Mouse (Mus musculus): Measurements from ENCODE around the gene Tmem150c. TPM values are rescaled to one million over a fixed set of nuclear protein-coding genes. Genes with fewer than 3 reads are reported as not detected.

Gene Tmem150c
- total RNA-seq, 2 experiments from 2014 or later: 4.4 to 4.8 TPM

DNA sequence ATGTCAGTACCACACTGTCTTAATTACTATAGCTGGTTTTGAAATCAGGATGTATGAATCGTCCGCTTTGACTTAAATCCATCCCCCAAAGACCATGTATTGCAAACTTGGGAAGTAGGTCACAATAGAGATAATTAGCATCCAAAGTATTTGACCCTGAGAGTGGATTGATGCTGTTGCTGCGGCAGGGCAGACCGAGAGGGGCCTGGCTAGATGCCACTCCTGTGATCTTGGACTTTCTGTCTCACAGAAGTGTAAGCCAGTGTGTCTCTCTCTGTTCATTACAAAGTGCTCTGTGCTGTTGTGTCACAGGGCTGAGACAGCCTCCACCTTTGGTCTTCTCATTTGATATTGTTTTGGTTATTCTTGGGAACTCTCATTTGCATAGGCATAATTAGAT lies 12.5 kb upstream of the Tmem150c start:
- intact Hi-C loops (cut with DNase I): no loop called here
- DNase-seq: no peak

DNA sequence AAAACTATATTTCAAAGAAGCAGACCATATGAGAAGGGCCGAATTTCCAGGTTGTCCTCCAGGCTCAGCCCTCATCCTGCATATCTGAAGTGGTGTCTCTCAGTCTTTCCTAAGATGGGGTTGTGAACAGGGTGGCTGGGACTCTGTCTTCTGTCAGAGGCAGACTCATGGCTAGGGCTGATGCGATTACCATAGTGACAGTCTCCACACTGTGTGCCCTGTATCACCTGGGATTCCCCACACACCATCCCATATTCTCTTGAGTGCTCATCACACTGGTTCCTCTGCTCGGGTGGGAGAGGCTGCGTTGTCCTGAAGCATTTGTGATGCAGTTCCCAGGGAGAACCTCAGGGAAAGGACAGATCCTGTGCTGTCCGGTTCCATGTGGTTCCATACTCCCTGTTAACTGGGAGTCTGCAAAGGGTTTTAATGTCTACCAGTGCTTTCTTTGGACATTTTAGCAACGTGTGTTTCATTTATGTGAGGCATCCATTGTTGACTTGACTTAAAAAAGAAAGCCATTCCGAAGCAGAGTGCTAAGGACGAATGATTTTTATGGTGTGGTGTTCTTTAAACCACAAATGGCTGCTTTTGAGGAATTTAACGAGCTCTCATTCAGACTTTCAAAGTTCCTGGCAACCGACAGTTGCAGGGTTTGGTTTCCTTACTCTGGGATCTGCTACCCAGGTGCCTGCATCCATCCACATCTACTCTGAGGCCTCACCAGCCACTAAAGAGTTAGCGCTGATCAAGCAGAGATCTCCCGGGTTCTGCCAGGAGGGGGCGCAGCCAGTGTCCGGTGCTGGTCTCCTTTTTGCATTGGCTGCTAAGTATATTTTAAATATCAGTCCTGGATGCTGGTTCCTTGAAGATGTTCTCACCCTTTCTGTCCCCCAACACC lies 7.2 kb upstream of the Tmem150c start:
- intact Hi-C loops (cut with DNase I): loop anchor here (2.0 to 10.0 kb wide), 3 partner anchors 74 to 138 kb away; no protein-coding TSS in a partner anchor
- DNase-seq: peak; percentile 18 to 58

DNA sequence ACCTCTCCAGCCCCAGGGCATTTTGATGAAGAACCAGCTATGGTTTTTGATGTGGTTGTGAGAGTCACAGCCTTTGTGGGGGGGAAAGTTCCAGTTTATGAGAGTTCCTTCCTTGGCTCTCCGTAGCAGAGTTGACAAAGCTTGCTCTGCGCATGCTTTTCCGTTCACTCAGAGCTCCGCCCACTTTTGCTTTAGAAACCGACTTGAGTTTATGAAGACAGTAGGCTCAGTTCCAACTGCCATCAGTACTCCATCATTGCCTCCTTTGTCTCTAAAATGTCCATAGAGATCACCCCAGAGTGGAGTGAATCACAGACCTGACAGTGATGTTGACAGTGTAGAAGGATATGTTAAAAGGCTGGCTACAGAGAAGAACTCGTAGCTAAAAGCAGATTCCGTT lies 3.8 kb upstream of the Tmem150c start:
- intact Hi-C loops (cut with DNase I): loop anchor here (10.0 kb wide), 1 partner anchor 141 kb away; no protein-coding TSS in a partner anchor
- peak; percentile 16 to 22 for DNase-seq

DNA sequence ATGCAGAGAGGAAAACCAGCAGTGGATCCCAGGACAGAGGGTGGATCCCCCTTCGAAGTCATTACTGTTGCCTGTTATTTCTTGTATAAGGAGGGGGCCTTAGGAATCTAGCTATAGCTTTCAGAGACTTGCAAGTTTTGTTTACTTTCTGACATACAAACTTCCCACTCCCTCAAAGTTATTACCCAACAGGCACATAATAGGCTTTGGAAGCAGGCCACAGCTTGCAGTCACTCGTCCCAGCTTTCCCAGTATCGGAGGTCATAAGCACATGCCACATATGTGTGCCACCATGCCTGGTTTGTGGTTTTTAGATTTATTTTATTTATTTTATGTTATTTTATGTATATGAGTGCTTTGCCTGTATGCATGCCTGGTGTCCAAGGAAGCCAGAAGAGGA lies 3.2 kb upstream of the Tmem150c start:
- DNase-seq: no peak
- intact Hi-C loops (cut with DNase I): loop anchor here (10.0 kb wide), 1 partner anchor 142 kb away; no protein-coding TSS in a partner anchor

DNA sequence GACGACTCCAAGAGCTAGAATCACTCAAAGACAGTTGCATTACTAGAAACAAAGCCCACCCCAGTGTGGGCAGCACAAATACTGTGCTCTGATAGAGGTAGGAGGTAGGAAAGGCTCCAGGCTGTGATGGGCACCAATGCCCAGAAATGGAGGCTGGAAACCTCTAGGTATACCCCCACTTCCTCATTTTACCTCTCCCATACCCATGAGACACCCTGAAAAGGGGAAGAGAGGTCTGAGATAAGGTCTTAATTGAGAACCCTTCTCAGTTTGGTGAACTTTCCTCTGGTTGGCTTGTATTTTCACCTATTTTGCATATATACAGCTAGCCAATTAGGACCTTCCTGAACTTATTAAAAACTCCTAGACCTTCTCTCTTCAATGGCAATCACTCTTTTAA lies 2.4 kb upstream of the Tmem150c start:
- no peak for DNase-seq
- intact Hi-C loops (cut with DNase I): loop anchor here (10.0 kb wide), 1 partner anchor 143 kb away; no protein-coding TSS in a partner anchor

DNA sequence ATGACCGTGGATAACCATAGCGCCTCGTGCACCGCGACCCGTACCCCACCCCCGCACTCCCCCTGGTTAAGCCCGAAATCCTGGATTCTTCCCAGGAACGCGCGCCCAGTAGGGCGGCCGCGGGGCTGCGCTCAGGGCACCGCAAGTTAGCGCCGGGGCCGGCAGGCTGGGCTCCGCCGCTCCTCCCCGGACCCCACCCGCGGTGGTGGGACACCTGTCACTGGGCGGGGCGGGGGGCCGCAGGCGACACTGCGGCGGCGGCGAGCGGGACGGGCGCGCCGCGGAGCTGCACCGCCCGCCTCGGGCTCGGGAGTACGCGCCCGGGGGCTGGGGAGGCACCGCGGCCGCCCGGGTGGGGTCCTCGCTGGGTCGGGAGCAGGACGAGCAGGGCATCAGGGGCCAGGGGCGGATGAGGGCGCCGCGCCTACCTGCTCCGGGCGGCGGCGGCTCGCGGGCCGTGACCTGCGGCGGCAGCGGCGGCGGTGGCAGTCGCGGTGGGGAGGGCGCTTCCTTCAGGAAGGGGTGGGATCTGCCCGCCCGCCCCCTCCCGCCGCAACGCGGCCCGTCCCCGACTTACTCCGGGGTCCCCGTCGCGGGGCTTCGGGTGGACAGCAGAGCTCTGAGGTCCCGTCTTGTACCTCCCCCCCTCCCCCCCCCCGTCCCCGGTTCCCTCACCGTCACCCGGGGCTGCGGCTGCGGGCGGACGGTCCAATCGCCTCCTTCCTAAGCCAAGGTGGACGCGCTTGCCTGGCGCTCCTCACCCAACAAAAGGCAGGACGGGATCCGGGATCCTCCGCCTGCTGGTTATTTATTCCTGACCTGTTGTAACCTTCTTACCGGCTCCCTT lies 594 bp downstream of the Tmem150c start:
- intact Hi-C loops (cut with DNase I): loop anchor here (2.0 kb wide), 1 partner anchor 82 kb away; no protein-coding TSS in a partner anchor
- peak; percentile 32 to 41 for DNase-seq

DNA sequence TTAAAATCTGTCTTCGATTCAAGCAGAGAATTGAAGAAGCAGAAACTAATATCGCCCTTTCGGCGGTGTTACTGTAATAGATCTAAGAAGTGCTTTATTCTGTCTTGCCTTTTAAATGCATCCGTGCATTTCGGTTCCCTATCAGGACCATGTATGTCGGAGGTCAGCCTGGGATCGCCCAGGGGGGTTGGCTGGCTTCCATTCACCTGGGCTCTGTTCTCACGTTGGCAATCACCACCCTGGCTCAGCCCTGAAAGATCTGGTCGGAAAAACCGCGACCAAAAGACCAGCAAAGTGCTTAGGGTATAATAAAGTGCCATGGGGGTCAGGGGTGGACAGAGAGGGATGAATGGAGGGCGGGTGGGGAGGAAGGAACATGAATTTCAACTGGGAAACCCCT lies 1.3 kb downstream of the Tmem150c start:
- DNase-seq: no peak
- intact Hi-C loops (cut with DNase I): loop anchor here (2.0 kb wide), 1 partner anchor 82 kb away; no protein-coding TSS in a partner anchor

DNA sequence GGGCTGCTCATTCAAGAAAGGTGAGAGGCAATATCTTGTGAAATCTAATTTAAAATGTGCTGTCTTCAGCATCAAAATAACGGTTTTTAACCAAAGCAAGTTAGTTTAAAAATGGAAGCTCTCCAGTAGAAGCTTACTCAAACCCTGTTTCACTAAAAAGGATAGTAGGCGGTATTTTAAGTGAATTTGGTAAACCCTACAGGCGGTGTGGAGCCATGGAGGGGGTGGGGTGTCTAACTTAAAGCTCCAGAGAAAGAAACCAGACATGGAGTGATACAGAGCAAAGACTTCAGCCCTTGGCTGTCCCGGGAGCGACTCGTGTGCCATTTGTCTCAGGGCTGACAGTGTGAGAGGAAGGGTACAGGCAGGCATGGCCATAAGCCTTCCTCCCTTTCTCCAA lies 4.0 kb downstream of the Tmem150c start:
- DNase-seq: no peak
- intact Hi-C loops (cut with DNase I): no loop called here

DNA sequence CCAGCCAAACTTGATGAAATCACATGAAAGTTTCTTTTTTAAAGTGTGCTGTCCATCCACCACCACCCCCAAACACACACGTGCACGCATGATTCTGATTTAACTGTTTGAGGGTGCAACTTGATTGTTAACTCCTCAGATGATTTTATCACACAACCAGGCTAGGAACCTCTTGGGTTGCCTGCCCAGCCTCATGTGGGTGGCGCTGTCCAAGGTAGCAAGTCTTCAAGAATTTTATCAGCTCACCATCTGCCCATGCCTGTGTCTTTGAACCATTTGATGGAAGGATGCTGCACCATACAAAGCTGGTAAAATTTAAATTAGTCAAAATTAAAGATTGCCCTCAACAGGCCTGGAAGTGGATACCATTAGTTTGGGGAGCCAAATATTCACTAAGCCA lies 9.6 kb downstream of the Tmem150c start:
- DNase-seq: no peak
- intact Hi-C loops (cut with DNase I): no loop called here

DNA sequence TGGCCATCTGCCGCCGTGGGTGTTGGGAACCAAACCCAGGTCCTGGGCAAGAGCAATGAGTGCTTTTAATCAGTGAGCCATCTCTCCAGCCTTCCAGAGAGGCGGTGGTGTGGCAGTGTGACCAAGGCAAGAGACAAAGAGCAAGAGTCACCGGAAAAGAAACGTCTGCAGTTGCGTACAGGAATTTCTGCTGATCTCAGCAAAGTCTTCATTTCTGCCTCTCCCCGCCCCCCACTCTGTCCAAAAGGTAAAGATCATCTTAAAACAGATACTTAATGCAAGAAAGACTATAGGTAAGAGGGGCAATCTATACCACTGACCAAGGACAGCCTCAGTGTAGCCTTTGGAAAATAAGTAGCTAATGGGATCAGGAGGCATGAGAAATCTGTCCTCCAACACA lies 14.8 kb downstream of the Tmem150c start:
- DNase-seq: no peak
- intact Hi-C loops (cut with DNase I): no loop called here

DNA sequence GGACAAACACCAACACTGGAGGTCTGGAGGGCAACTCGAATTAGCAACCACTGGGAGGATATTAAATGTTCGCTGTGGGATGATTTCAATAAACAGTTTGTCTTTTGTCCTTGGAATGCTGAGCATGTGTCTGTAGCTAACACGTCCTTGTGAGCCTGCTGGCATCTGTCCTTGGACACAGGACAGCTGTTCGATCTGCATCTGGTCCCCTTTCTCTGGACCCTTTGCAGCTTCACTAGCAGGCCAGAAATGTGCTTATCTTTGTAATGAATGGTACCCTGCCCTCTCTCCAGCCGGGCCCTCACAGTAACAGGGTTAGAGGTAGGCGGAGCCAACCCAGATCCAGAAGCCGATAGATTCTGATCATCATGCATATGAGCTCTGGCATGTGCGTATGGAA lies 32.3 kb downstream of the Tmem150c start:
- intact Hi-C loops (cut with DNase I): no loop called here
- no peak for DNase-seq

DNA sequence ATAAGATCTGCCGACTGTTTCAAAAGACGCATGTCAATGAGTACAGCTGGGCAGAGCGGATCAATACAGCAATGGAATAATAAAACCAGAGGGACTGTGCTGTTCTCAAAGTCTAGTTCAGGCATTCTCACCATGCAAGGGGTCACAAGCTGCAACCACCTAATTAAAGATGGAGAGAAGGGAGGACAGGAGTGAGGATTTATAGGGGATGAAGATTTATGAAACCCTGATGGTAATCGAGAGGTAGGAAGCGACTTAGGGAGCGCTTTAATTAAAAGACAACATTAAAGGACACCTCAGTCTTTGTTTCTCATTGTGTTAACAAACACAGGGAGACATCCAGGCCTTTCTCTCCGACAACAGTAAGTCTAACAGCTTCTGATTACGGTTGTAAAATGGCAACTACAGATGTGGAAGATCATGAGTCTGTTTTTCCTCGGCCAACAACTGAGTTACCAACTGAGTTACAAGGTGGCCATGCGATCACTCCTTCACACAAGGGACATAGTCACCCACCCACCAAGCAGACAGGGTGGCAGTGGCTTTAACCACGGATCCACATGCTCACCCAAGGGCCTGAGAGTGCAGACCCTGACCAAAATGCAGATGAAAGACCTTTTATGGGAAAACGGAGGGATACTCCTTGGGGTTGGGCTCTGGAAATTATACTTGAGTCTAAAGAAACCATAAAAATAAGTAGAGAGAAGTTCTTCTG lies 34.0 kb downstream of the Tmem150c start:
- DNase-seq: no peak
- intact Hi-C loops (cut with DNase I): no loop called here

DNA sequence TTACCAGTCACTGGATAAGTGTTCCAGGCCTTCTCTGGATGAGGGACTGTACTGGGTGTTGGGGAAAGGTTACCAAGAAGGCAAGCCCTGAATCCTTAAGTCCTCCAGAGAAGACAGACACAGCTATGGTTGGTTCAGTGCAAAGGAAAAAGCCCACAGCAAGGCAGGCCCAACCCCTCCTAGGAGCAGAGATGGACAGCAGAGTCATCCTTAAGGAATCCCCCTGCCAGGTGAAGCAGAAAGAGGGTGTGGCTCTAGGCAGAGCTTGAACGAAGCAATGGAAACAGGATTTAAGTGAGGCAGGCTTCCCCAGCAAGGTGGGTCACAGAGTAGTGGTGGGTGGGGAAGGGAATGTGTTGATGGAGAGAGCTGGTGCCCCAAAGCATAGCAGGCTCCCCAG lies 35.1 kb downstream of the Tmem150c start:
- DNase-seq: no peak
- intact Hi-C loops (cut with DNase I): no loop called here

DNA sequence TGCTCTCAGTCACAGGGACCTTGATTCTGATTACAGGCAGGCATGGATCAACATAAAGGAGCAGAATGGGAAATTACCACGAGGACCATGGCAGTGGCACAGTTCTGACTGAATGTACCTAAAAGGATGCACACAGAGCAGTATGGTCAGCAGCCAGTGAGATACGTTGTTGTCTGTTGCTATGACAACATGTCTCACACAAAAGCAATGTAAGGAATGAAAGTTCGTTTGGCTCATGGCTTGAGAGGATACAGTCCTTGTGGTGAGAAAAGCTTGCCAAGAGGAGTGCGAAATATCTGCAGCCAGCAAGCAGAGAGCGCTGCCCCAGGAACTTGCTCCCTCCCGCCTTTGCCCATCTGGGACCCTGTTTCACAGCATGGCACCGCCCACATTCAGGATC lies 36.3 kb downstream of the Tmem150c start:
- no peak for DNase-seq

DNA sequence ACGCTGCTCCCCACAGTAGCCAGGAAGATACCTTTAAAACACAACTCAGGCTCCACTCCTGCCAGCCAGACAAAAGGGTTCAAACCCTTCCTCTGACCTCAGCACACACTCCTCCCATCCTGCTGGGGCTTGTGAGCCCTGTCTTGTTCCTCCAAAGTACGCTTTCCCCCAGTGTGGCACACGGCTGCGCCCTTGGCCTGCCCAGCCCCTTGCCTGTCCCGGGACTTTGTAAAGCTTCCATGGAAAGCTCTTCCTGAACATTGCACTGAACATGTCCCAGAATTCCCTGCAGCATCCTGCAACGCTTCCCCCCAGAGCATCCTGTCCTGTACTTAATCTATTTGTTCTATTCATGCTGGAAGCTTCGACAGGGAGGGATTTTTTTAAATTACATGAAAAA lies 38.4 kb downstream of the Tmem150c start:
- no peak for DNase-seq
- intact Hi-C loops (cut with DNase I): no loop called here

More for the DNA sequence above, 36.3 kb downstream of the Tmem150c start:
- intact Hi-C loops (cut with DNase I): no loop called here

DNA sequence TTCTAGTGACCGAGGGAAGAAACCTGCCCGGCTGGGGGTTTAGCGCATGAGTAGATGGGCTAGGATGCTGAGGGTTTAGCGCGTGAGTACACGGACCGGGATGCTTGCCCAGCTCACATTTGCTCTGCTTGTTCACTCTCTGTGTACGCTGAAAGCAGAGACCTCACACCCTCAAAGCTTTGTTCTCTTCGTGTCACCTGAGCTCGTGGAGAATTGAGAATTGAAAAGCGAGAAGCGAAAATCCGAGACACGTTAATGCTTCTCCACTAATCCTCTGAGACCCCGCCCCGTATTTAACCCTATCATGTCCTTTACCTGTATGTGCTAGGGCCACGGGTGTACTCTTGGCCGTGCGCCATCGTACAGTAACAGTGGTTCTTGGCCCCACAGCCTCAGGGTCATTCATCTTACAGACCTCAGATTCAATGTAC lies 38.9 kb downstream of the Tmem150c start:
- intact Hi-C loops (cut with DNase I): no loop called here
- DNase-seq: no peak

DNA sequence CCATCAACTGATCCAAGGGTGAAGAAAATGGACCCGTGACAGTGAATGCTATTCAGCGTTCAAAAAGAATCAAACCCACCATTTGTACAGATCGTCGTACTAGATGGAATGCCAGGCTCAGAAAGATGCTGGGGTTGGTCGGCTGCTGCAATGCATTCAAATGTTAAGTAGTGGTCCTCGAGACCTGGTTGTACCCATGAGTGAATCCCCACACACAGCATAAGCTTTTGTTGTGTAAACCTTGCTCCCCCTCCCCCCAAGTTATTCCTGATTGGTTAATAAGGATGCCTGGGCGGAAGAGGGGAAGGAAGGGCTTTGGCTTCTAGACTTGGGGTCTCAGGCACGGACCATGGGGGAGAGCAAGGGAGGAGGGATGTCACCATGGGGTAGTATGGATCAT lies 40.3 kb downstream of the Tmem150c start:
- intact Hi-C loops (cut with DNase I): no loop called here
- no peak for DNase-seq

DNA sequence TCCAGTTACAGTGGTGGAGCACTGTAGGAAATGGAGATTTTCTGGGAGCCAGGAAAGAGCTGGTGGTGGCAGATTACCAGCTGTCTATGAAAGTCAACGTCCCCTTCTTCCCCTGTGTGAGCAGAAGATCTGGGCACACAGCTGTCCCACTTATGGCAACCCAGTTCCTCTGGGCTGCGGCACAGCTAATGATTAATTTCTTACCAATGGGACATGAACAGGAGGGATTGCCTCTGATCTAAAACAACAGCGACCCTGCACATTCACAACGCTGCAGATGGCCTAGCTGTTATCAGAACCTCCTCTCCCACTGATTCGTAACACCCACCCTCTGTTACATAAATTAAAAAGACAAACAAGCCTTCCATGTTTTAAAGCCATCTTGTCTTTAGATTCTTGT lies 46.2 kb downstream of the Tmem150c start:
- intact Hi-C loops (cut with DNase I): no loop called here
- DNase-seq: no peak

DNA sequence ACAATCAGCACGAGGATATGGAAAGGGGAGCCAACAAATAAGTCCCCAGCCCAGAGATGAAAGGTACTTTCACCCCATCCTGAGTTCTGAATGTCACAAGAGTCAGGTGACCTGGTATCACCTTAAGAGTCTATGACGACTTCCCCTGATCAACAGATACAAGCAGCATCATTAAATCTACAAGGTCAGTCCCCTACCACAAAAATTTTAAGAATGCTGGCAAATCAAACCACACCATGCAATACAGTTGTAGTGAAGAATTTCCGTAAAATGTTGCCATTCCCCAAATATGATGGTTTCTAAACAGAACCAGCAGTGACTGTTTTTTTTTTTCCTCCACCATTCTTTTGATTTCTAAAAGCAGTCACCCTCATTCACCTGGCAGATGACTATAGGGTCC lies 49.0 kb downstream of the Tmem150c start:
- no peak for DNase-seq
- intact Hi-C loops (cut with DNase I): no loop called here

DNA sequence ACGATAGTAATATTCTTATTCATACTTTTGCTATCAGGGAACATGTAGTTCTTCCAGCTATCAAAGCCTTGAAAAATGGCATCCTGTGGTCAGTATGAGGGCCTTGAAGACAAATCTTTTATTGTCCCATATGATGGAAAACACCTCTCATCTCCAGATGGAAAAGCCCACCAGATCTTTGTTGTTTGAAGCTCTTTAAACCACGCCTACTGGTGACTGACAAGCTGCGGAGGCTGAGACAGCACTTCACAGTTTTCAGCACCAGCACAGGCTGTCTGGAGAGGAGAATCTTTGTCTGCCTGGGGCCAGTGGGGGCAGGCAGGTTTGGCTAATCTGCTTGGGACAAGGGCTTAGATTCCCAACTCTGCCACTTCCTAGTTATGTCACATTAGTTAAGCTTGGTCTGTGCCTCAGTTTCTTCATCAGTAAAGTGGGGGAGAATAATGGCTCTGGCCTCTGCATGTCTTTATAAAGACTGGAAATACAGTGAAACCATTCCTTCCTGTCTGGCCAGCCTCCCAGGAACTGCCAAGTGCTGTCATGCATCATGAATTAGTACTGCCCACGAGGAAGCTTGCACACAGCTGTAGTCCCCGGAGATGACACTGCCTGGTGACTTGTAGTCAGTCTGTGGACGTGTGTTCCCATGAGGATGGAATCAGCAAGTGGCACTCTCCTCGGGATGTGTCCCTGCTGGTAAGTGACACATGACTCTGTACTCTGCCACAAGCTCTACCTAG lies 49.9 kb downstream of the Tmem150c start:
- no peak for DNase-seq
- intact Hi-C loops (cut with DNase I): no loop called here

All from heart, postnatal 10 days (tissue).